Mouse (Mus musculus) small intestine, adult 2 months (tissue): ENCODE data around the gene Sgpp2.

Experiments used
- CTCF ChIP-seq: fragments of 200-500 bp; IDR thresholded peaks from 2 replicates; pipeline ENCODE4 v1.5.1; 2012; ENCODE audit warnings: low read depth, mild to moderate bottlenecking, control low read depth, inconsistent platforms, low read length, moderate library complexity, mixed read lengths; ENCODE audit not compliant: insufficient replicate concordance, insufficient read length; ENCODE audit errors: extremely low read depth
- POLR2A ChIP-seq: fragments of 200-500 bp; IDR thresholded peaks from 2 replicates; pipeline ENCODE4 v1.6.1; 2012; ENCODE audit warnings: low read depth, mild to moderate bottlenecking, control low read depth, inconsistent platforms, low read length, moderate library complexity

- TF ChIP-seq CTCF (no peak), POLR2A (no peak)
These were observed 118.7 kb downstream of the Sgpp2 start for GRCm38 (mm10) chr1:78428851-78429250.
